Mouse (Mus musculus): Measurements from ENCODE around the gene Ube2f.

Ube2f gene

DNA sequence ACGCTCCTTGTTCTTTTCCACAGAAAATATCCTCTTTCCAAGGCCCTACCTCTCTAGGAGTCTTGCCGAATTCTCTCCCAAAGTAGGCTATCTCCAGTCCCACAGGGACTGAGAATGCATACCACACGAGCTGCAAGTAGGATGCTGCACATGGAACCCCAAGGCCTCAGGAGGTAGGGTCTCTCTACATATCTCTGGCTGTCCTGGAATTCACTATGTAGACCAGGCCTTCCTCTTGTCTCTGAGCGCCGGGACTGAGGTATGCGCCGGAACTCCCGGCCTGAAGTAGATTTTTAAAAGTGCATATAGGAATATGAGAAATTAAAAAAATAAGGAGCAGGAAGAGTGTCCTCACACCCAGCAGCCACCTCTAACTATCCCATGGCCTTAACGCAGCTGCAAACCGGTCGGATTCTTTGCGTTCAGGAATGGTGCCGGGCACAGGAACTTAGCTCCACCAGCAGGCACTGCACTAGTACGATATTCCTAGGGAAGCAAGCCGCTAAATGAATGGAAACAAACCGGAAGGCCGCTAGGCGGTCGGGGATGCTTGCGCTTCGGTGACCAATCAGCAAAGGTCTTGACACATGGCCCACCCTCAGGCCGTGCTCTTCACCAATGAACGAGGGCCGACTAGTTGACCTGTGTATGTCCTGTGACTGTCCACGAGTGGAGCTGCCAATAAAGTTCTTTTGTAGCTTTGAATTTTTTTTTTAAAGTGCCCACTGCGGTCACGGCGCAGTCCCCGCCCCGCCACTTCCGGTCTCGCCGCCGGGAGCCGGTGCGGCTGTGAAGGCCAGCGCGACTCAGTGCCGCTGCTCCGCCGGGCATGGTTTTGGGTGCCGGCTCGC is at the start of gene Ube2f:
Ube2f (plus strand) TSS at position 741 of the 851 bp plus-strand sequence.
- H3K36me3 ChIP-seq (ENCODE audit: control insufficient read depth, insufficient read depth, low read length, poor library complexity, severe bottlenecking): no peaks in the 10 kb centered on the region; the same call in 1 of the 2 replicates
- DNase-seq (ENCODE audit: low read depth, low spot score): peak; percentile 96
- no peaks in the 10 kb centered on the region for H3K27me3 ChIP-seq (ENCODE audit: control insufficient read depth, insufficient read depth, low read length, poor library complexity, severe bottlenecking)

DNA sequence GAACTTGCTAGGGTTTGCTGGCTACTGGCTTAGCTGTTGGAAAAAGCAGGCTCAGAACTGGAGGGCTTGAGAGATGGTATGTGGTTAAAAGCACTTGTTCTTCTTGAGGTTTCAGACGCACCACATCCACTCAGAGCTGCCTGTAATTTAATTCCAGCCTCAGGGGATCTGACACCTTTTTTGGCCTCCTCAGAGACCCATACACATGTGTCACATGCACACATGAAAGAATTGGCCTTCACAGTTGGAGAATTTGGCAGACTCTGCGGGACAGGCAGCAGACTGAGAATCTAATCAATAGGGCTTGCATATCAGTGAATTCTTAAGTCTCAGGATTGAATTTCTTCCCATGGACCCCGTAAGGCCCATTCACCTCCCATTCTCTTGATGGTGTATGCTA is 49.0 kb upstream of the Ube2f start:
- no peak for DNase-seq (ENCODE audit: low read depth, low spot score)
- Histone ChIP-seq H3K27me3 (ENCODE audit: control insufficient read depth, insufficient read depth, low read length, poor library complexity, severe bottlenecking) (no peaks in the 10 kb centered on the region), H3K36me3 (ENCODE audit: control insufficient read depth, insufficient read depth, low read length, poor library complexity, severe bottlenecking) (no peaks in the 10 kb centered on the region)

- DNase-seq (ENCODE audit: low read depth, low spot score): no peak
- Histone ChIP-seq H3K36me3 (ENCODE audit: control insufficient read depth, insufficient read depth, low read length, poor library complexity, severe bottlenecking) (no peaks in the 10 kb centered on the region), H3K27me3 (ENCODE audit: control insufficient read depth, insufficient read depth, low read length, poor library complexity, severe bottlenecking) (no peaks in the 10 kb centered on the region)
These were observed 45.8 kb upstream of the Ube2f start for GRCm38 (mm10) chr1:91204221-91204765.

- Histone ChIP-seq H3K27me3 (ENCODE audit: control insufficient read depth, insufficient read depth, low read length, poor library complexity, severe bottlenecking) (no peaks in the 10 kb centered on the region), H3K36me3 (ENCODE audit: control insufficient read depth, insufficient read depth, low read length, poor library complexity, severe bottlenecking) (no peaks in the 10 kb centered on the region)
- no peak for DNase-seq (ENCODE audit: low read depth, low spot score)
These were observed 44.5 kb upstream of the Ube2f start for GRCm38 (mm10) chr1:91205651-91206050.

DNA sequence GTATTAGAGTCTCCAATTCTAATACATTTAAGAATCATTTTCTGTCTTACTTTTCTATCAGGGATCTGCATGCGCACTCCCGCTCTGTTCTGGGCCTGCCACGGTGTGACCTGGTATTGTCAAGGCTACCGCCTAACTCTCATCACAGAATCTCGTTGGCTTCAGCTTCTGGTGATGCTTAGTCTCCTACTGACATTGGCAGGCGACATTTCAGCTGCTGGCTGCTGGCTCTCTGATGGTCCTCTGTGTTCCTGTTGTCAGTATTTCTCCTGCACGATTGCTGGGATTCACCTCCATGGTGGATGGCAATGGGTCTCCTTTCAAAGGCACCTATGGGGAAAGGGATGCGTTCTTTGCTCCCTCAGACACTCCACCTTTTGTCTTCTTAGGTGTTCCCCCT is 43.8 kb upstream of the Ube2f start:
- DNase-seq (ENCODE audit: low read depth, low spot score): no peak
- no peaks in the 10 kb centered on the region for H3K27me3 ChIP-seq (ENCODE audit: control insufficient read depth, insufficient read depth, low read length, poor library complexity, severe bottlenecking)

DNA sequence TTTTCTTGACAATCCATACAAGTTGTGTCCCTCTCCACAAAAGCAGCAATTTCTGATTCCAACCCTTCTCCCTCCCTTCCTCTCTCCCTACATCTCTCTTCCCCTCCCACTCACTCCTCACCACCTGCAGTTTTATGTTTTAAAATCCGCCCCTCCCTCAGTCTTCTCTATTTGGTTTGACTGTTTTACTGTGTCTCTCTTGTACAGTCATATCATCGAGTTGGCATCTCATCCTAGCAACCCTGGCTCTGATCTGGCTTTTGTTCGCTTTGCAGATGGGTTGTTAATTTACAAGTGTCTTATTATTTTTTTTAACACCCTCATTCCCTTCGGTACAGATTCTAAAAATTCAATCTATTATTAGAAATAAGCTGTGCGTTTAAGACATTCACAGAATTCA is 43.2 kb upstream of the Ube2f start:
- DNase-seq (ENCODE audit: low read depth, low spot score): no peak
- Histone ChIP-seq H3K36me3 (ENCODE audit: control insufficient read depth, insufficient read depth, low read length, poor library complexity, severe bottlenecking) (no peaks in the 10 kb centered on the region), H3K27me3 (ENCODE audit: control insufficient read depth, insufficient read depth, low read length, poor library complexity, severe bottlenecking) (no peaks in the 10 kb centered on the region)

More for the DNA sequence above, 43.8 kb upstream of the Ube2f start:
- no peaks in the 10 kb centered on the region for H3K36me3 ChIP-seq (ENCODE audit: control insufficient read depth, insufficient read depth, low read length, poor library complexity, severe bottlenecking)

DNA sequence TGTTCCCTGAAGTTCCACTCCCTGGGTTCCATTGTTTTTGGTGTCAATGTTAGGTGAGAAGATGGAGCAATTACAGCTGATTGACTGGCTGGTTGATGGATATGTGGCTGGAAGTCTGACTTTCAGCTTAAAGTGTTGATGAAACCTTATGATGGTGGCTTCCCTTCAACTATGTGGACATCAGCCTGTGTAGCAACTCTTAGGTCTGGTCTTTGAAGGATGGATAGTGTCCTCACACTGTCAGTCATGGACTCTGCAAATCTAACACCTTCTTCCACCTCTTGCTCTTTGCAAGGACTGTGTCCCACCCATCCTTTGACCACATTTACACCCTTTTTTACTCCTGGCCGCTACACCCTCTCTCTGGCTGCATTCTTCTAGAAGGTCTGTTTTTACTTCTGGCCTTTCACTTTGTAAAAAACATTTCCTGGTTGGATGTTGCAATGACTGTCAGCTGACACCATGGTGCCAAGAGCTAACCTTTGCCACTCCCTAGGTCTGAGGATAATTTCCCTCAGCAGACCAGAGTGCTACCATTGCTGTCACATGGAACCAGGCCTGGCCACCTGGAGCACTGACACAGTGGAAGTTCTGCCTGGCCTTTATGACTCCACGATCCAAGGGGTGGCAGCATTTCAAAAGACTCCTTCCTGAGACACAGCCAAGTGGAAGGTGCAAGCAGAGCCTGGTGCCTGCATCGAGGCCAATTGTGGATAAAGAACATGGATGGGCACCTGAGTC is 42.6 kb upstream of the Ube2f start:
- no peak for DNase-seq (ENCODE audit: low read depth, low spot score)
- Histone ChIP-seq H3K36me3 (ENCODE audit: control insufficient read depth, insufficient read depth, low read length, poor library complexity, severe bottlenecking) (no peaks in the 10 kb centered on the region), H3K27me3 (ENCODE audit: control insufficient read depth, insufficient read depth, low read length, poor library complexity, severe bottlenecking) (no peaks in the 10 kb centered on the region)

GRCm38 (mm10) chr1:91209343-91209742 is 40.8 kb upstream of the Ube2f start:
- DNase-seq (ENCODE audit: low read depth, low spot score): no peak
- H3K27me3 ChIP-seq (ENCODE audit: control insufficient read depth, insufficient read depth, low read length, poor library complexity, severe bottlenecking): no peaks in the 10 kb centered on the region
- no peaks in the 10 kb centered on the region for H3K36me3 ChIP-seq (ENCODE audit: control insufficient read depth, insufficient read depth, low read length, poor library complexity, severe bottlenecking)

DNA sequence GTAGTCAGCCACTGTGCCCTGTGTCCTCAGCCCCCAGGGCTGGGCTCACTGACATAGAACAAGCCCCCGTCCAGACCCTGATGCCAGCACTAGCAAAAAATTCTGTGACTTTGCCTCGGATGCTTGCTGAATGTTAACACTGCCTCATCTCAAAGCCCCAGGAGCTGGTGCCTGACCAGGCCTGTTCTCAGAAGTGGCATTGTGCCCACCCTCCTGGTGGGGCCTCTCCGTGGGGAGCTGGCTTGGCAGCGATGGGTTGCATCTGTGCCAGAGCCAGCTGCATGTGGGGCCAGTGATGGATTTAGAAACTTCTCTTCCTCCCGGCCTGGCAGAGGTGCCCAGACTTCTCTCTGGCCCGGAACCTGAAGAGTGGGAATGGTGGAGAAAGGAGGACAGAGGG is 40.3 kb upstream of the Ube2f start:
- DNase-seq (ENCODE audit: low read depth, low spot score): no peak
- no peaks in the 10 kb centered on the region for H3K36me3 ChIP-seq (ENCODE audit: control insufficient read depth, insufficient read depth, low read length, poor library complexity, severe bottlenecking)
- no peaks in the 10 kb centered on the region for H3K27me3 ChIP-seq (ENCODE audit: control insufficient read depth, insufficient read depth, low read length, poor library complexity, severe bottlenecking)

DNA sequence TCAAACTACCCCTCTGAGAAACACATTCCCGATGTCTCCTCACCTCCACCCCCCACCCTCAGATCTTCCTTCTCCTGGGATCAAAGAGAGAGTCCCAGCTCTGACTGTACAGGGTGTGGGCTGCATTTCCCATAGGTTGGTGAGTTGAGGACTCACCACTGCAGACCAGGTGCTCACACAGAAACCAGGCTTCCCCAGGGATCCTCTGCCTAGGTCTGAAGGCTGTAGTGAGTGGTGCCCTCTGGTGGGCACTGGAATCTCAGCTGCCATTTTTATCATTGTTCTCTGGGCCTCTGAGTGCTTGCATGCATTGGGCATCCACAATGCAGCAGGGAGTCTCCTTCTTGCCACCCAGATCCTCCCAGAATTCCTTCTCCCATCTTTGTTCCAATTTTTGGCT is 39.0 kb upstream of the Ube2f start:
- H3K27me3 ChIP-seq (ENCODE audit: control insufficient read depth, insufficient read depth, low read length, poor library complexity, severe bottlenecking): no peaks in the 10 kb centered on the region
- H3K36me3 ChIP-seq (ENCODE audit: control insufficient read depth, insufficient read depth, low read length, poor library complexity, severe bottlenecking): no peaks in the 10 kb centered on the region
- DNase-seq (ENCODE audit: low read depth, low spot score): peak; percentile 69

DNA sequence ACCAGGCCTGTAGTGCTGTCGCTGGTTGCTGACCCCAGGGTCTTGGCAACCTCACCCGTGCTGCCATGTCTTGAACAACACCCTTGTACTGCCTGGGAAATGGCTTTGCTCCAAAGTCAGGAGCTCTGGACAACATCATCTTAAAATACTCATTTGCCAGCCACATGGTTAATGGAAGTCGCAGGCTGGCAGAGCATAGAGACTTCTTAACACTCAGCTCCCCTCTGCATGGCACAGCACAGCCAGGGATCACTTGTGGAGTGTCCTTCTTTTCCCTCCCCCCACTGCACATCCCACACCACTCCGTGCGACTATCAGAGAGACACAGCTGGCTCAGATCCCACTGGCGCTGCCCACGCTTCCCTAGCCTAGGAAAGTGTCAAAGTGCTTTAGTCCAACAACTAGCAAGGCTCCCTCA is 38.5 kb upstream of the Ube2f start:
- DNase-seq (ENCODE audit: low read depth, low spot score): no peak
- no peaks in the 10 kb centered on the region for H3K27me3 ChIP-seq (ENCODE audit: control insufficient read depth, insufficient read depth, low read length, poor library complexity, severe bottlenecking)
- no peaks in the 10 kb centered on the region for H3K36me3 ChIP-seq (ENCODE audit: control insufficient read depth, insufficient read depth, low read length, poor library complexity, severe bottlenecking)

- no peaks in the 10 kb centered on the region for H3K27me3 ChIP-seq (ENCODE audit: control insufficient read depth, insufficient read depth, low read length, poor library complexity, severe bottlenecking)
- DNase-seq (ENCODE audit: low read depth, low spot score): no peak
- H3K36me3 ChIP-seq (ENCODE audit: control insufficient read depth, insufficient read depth, low read length, poor library complexity, severe bottlenecking): no peaks in the 10 kb centered on the region
These were observed 34.8 kb upstream of the Ube2f start for GRCm38 (mm10) chr1:91215264-91215663.

DNA sequence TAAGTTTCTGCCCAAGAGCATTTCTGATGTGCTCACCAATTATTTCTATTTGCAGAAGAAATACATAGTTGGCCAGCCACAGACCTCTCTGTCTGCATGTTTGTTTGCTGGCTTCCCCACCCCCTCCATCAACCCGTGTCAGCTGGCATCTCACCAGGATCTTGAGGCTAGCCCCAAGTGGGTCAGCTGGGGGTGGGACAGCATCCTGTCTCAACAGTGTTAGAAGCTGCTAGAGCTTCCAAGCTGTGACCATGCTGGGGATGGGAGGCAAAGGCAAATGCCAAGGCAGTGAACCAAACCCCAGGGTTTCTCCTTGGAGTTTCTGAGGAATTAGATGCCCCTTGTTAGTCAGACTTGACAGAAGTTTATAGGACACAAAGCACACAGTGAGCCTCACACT is 34.1 kb upstream of the Ube2f start:
- DNase-seq (ENCODE audit: low read depth, low spot score): peak; percentile 21
- no peaks in the 10 kb centered on the region for H3K27me3 ChIP-seq (ENCODE audit: control insufficient read depth, insufficient read depth, low read length, poor library complexity, severe bottlenecking)
- H3K36me3 ChIP-seq (ENCODE audit: control insufficient read depth, insufficient read depth, low read length, poor library complexity, severe bottlenecking): no peaks in the 10 kb centered on the region

GRCm38 (mm10) chr1:91216504-91217267 is 33.4 kb upstream of the Ube2f start:
- peak; percentile 83 for DNase-seq (ENCODE audit: low read depth, low spot score)
- no peaks in the 10 kb centered on the region for H3K36me3 ChIP-seq (ENCODE audit: control insufficient read depth, insufficient read depth, low read length, poor library complexity, severe bottlenecking)
- H3K27me3 ChIP-seq (ENCODE audit: control insufficient read depth, insufficient read depth, low read length, poor library complexity, severe bottlenecking): no peaks in the 10 kb centered on the region
